Mouse (Mus musculus) small intestine, adult 2 months (tissue): ENCODE measurements around the gene Magi1.

Experiments
- CTCF ChIP-seq: fragments of 200-500 bp; IDR thresholded peaks from 2 replicates; pipeline ENCODE4 v1.5.1; 2012; ENCODE audit warnings: low read depth, mild to moderate bottlenecking, control low read depth, inconsistent platforms, low read length, moderate library complexity, mixed read lengths; ENCODE audit not compliant: insufficient replicate concordance, insufficient read length; ENCODE audit errors: extremely low read depth
- POLR2A ChIP-seq: fragments of 200-500 bp; IDR thresholded peaks from 2 replicates; pipeline ENCODE4 v1.6.1; 2012; ENCODE audit warnings: low read depth, mild to moderate bottlenecking, control low read depth, inconsistent platforms, low read length, moderate library complexity

DNA sequence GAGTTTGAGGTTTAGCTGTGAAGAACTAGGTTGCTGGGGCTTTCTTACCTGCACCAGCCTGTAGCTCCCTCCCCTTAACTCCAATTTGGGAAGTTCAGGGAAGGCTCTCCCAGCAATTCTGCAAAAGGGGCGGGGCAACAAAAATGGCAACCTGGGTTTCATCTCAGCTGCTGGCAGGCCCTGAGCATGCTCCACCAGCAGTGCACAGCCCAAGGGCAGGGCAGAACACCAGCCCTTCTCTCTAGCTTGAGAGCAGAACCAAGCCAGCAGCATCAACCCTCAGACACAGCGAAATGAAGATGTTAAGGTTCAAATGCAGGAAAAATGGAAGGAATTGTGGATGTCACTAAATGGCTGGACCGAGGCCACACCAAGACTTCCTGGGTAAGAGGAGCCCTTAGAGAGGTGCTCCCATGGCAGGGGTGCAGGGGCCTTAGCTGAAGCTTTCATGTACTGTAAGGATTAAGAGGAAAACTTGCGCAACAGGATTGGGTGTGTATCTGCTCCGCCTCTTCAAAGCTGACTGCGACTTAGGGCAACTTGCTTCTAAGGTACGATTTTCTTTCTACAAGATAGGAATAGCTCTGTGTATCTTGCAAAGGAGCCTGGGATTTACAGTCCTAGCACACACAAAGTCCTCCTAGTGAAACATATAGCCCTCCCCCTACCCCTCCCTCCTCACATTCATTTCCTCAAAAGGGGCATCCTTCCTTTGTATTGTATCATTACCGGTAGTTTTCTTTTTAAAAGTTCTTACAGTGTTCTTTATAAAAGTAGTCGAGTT lies 118.8 kb downstream of the Magi1 start:
- TF ChIP-seq CTCF: no peak
- no peak for TF ChIP-seq POLR2A
